Mouse (Mus musculus): ENCODE results near the gene Rps2. TPM values are rescaled to one million over a fixed set of nuclear protein-coding genes. Genes with fewer than 3 reads are reported as not detected.

Rps2 gene
- total and polyA plus RNA-seq, 3 experiments, result 1,852 to 4,516 TPM; not detected in 1

GRCm38 (mm10) chr17:24745526-24746497, 27.9 kb downstream of the Rps2 start:
- H3K27ac ChIP-seq (ENCODE audit: control insufficient read depth, low read depth, low read length), result no peak overlapping the region
- peak; percentile 92 for DNase-seq (ENCODE audit: low read depth, low spot score)
- TF ChIP-seq JUND (IDR thresholded peaks at IDR 0.05; ENCODE audit: low read depth, low read length) (0 out of 2 replicates have a peak, but pooled peaks have one; percentile 34), MXI1 (IDR thresholded peaks at IDR 0.05; ENCODE audit: low read depth, low read length) (peak; percentile 45), HCFC1 (IDR thresholded peaks at IDR 0.05; ENCODE audit: low read depth, low read length) (0 out of 2 replicates have a peak, but pooled peaks have one; percentile 17), MAX (IDR thresholded peaks at IDR 0.05; ENCODE audit: low read length) (peak; percentile 55; the same call in 1 of the 2 replicates), SIN3A (IDR thresholded peaks at IDR 0.05; ENCODE audit: low read length) (peak; percentile 73), MYC (IDR thresholded peaks at IDR 0.05; ENCODE audit: low read depth, low read length) (peak; percentile 70; the same call in 1 of the 2 replicates), ELF1 (IDR thresholded peaks at IDR 0.05; ENCODE audit: low read depth, low read length) (0 out of 2 replicates have a peak, but pooled peaks have one; percentile 37), SMC3 (IDR thresholded peaks at IDR 0.05; ENCODE audit: low read depth, low read length) (peak; percentile 89), ZC3H11A (IDR thresholded peaks at IDR 0.05; ENCODE audit: low read depth, low read length) (peak; percentile 92), POLR2A (IDR thresholded peaks at IDR 0.05; ENCODE audit: control insufficient read depth in 1 of 2, insufficient read depth in 1 of 2, low read depth in 1 of 2, low read length in 2 of 2, poor library complexity in 1 of 2) (no peak), MAZ (IDR thresholded peaks at IDR 0.05; ENCODE audit: low read depth, low read length) (no peak), RAD21 (IDR thresholded peaks at IDR 0.05; ENCODE audit: low read depth, low read length) (peak; percentile 99), MYB (IDR thresholded peaks at IDR 0.05; ENCODE audit: low read depth, low read length) (no peak), BHLHE40 (IDR thresholded peaks at IDR 0.05; ENCODE audit: borderline replicate concordance, low read depth, low read length) (0 out of 2 replicates have a peak, but pooled peaks have one; percentile 8), CTCF (IDR thresholded peaks at IDR 0.05 in 2 of 3, conservative IDR thresholded peaks at IDR 0.05 in 1 of 3; ENCODE audit: control insufficient read depth in 1 of 3, insufficient read depth in 1 of 3, low read depth in 2 of 3, low read length in 3 of 3, poor library complexity in 1 of 3, severe bottlenecking in 1 of 3) (peak; percentile 86 to 97 (median 88)), TBP (IDR thresholded peaks at IDR 0.05; ENCODE audit: low read depth, low read length) (0 out of 2 replicates have a peak, but pooled peaks have one; percentile 35)
- H3K27me3 ChIP-seq (ENCODE audit: control insufficient read depth in 1 of 2, insufficient read depth in 2 of 2, low read length in 2 of 2), result peaks cover 2 to 4% of the 10 kb centered on the region in 2 experiments; a peak in 2 of 4 replicates
- no peaks in the 10 kb centered on the region for H3K9me3 ChIP-seq (replicated peaks; ENCODE audit: insufficient read depth, low read length)
- H3K79me2 ChIP-seq (ENCODE audit: control insufficient read depth, insufficient read depth, low read length, poor library complexity), result no peaks in the 10 kb centered on the region
- no peaks in the 10 kb centered on the region for H3K4me1 ChIP-seq (ENCODE audit: control insufficient read depth in 1 of 2, insufficient read depth in 2 of 2, low read length in 2 of 2)
- no peak overlapping the region for H3K4me3 ChIP-seq (ENCODE audit: control insufficient read depth in 1 of 2, insufficient read depth in 1 of 2, low read depth in 2 of 2, low read length in 2 of 2)
- H3K9ac ChIP-seq (ENCODE audit: control insufficient read depth, low read depth, low read length, poor library complexity, severe bottlenecking), result no peak overlapping the region
- H3K36me3 ChIP-seq (ENCODE audit: control insufficient read depth in 1 of 2, insufficient read depth in 2 of 2, low read length in 2 of 2), result no peaks in the 10 kb centered on the region

GRCm38 (mm10) chr17:24746986-24747385, 29.1 kb downstream of the Rps2 start:
- no peak overlapping the region for H3K9ac ChIP-seq (ENCODE audit: control insufficient read depth, low read depth, low read length, poor library complexity, severe bottlenecking)
- H3K36me3 ChIP-seq (ENCODE audit: control insufficient read depth in 1 of 2, insufficient read depth in 2 of 2, low read length in 2 of 2), result no peaks in the 10 kb centered on the region
- H3K27me3 ChIP-seq (ENCODE audit: control insufficient read depth in 1 of 2, insufficient read depth in 2 of 2, low read length in 2 of 2), result peaks cover 2 to 4% of the 10 kb centered on the region in 2 experiments; a peak in 2 of 4 replicates
- no peaks in the 10 kb centered on the region for H3K4me1 ChIP-seq (ENCODE audit: control insufficient read depth in 1 of 2, insufficient read depth in 2 of 2, low read length in 2 of 2)
- no peaks in the 10 kb centered on the region for H3K9me3 ChIP-seq (replicated peaks; ENCODE audit: insufficient read depth, low read length)
- TF ChIP-seq GATA1 (IDR thresholded peaks at IDR 0.05; ENCODE audit: low read depth, low read length) (no peak), CHD1 (IDR thresholded peaks at IDR 0.05; ENCODE audit: low read depth, low read length) (no peak), HCFC1 (IDR thresholded peaks at IDR 0.05; ENCODE audit: low read depth, low read length) (no peak), E2F4 (IDR thresholded peaks at IDR 0.05; ENCODE audit: borderline replicate concordance, low read depth, low read length) (no peak), MYB (IDR thresholded peaks at IDR 0.05; ENCODE audit: low read depth, low read length) (no peak), POLR2A (IDR thresholded peaks at IDR 0.05; ENCODE audit: control insufficient read depth in 1 of 2, insufficient read depth in 1 of 2, low read depth in 1 of 2, low read length in 2 of 2, poor library complexity in 1 of 2) (no peak), MAX (IDR thresholded peaks at IDR 0.05; ENCODE audit: low read length) (no peak), NELFE (IDR thresholded peaks at IDR 0.05; ENCODE audit: low read depth, low read length) (no peak), RCOR1 (IDR thresholded peaks at IDR 0.05; ENCODE audit: low read depth, low read length) (no peak), MXI1 (IDR thresholded peaks at IDR 0.05; ENCODE audit: low read depth, low read length) (no peak), JUND (IDR thresholded peaks at IDR 0.05; ENCODE audit: low read depth, low read length) (no peak), USF2 (IDR thresholded peaks at IDR 0.05; ENCODE audit: borderline replicate concordance in 1 of 2, insufficient read depth in 1 of 2, low read depth in 1 of 2, low read length in 2 of 2) (no peak), ZMIZ1 (IDR thresholded peaks at IDR 0.05; ENCODE audit: low read depth, low read length) (no peak), ZC3H11A (IDR thresholded peaks at IDR 0.05; ENCODE audit: low read depth, low read length) (no peak), KAT2A (conservative IDR thresholded peaks at IDR 0.05; ENCODE audit: low read depth, low read length) (no peak)
- no peaks in the 10 kb centered on the region for H3K79me2 ChIP-seq (ENCODE audit: control insufficient read depth, insufficient read depth, low read length, poor library complexity)
- H3K4me3 ChIP-seq (ENCODE audit: control insufficient read depth in 1 of 2, insufficient read depth in 1 of 2, low read depth in 2 of 2, low read length in 2 of 2), result no peak overlapping the region
- no peak for DNase-seq (ENCODE audit: low read depth, low spot score)
- H3K27ac ChIP-seq (ENCODE audit: control insufficient read depth, low read depth, low read length), result no peak overlapping the region
